Mouse (Mus musculus) embryo, embryonic 11 days (tissue): ENCODE measurements at regions not wholly inside any gene's neighbourhood (a gene's known extent, or its start where the extent isn't known, plus 50 kb on each side); places are given as distances from the start of the nearest gene placed in this dataset.

ENCODE experiments used
- DNase-seq: peaks from one replicate; pipeline ENCODE4 v3.0.0-alpha.2; 2015

DNA sequence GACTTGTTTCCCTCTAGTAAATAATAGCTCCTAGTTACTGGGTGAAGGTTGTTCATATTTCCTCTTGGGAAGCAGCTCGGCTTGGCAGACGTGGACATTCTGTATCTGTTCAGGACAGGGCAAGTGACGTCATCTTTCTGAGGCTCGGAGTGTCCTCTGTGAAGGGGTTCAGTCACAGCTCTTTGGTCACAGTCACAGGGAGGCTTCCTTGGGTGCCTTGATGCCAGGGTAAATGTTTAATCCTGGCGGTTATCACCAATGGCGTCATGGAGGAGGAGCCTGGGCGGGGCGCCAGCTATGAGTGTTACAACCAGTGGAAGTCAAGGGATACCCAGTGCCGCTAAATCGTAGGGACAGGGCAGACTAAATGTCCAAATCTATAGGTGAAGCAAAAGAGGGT, 56.3 kb upstream of the Med13l start:
- no peak for DNase-seq

DNA sequence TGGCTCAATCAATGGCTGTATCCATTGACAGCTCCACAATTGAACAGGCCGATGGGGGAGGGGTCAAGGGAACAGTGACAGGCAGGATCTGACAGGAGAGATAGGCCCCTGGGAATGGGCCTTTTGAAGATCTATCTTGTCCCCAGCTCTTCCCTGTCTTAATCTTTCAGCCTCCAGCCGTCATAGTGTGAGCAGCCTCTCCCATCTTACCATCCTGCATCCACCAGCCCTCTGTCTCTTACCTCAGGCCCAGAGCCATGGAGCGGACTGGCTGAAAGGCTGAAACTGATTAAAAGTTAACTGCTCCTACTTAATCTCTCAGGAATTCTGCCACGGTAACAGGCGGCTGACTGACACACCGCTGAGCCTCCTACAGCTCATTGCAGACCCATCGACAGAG, 55.6 kb upstream of the Med13l start:
- peak; percentile 36 for DNase-seq

DNA sequence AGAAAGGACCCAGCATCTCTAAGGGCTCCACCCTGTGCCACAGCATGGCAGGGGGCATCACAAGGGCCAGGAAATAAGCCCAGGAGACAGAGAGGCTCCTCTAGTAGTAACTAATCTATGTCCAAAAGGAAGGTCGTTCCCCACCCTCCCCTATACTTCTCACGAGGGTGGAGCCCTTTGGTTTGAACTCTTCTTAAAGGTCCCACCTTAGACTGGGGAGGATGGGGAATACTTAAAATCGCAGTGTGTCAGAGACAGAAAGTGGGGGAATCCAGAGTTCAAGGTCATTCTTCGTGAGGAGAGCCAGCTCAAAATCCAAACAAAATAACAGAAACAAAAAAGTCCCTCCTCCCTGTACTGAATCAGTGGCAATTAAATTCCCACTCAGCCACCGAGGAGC, 50.6 kb upstream of the Med13l start:
- DNase-seq: no peak
